In the genomic region with DNA sequence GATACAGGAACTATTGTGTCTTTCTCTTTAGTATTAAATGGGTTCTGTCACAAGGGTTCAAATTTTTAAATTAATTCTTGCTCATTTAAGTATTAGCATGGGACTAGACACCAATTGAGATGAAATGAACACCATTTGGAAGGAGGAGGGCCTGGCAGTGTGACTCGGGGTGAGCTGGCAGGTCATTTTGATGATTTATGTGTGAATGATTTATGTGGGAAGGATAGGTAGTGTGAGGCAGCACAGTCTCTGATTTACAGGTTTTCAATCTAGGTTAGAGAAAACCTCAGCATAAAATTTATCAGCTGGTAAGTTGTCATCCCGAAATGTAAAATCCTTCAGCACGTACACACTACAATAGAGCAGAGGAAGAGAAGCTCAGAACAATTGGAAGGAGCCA, we compare ENCODE assay signal across 25 mouse cellular contexts.
"Had no signal": no experiment of that assay in that cellular context is flagged by ENCODE, and none has a peak within 500 bp of the region (broad histone marks: within the 10 kb centered on the region; RNA-seq: fewer than 3 reads in every experiment).

No protein-coding gene starts in this region.

- H3K4me1 ChIP-seq: hindbrain, embryonic 10.5 days; hindbrain, embryonic 12.5 days; intestine, embryonic 15.5 days; limb, embryonic 13.5 days; limb, embryonic 15.5 days had no signal

- H3K9me3 ChIP-seq: heart, embryonic 10.5 days; heart, embryonic 12.5 days; hindbrain, embryonic 10.5 days; hindbrain, embryonic 12.5 days; intestine, embryonic 15.5 days; limb, embryonic 13.5 days; limb, embryonic 15.5 days had no signal

- H3K4me2 ChIP-seq: heart, embryonic 12.5 days; hindbrain, embryonic 12.5 days; hindbrain, embryonic 14.5 days; intestine, embryonic 15.5 days; limb, embryonic 13.5 days; limb, embryonic 15.5 days had no signal

- H3K27me3 ChIP-seq: heart, embryonic 12.5 days; hindbrain, embryonic 12.5 days; intestine, embryonic 15.5 days; limb, embryonic 13.5 days; limb, embryonic 15.5 days had no signal

- H3K9ac ChIP-seq: heart, embryonic 12.5 days; hindbrain, embryonic 12.5 days; hindbrain, embryonic 14.5 days; intestine, embryonic 15.5 days; limb, embryonic 13.5 days; limb, embryonic 15.5 days had no signal

- H3K4me3 ChIP-seq: gastrocnemius, adult 2 months; heart, embryonic 10.5 days; heart, embryonic 12.5 days; hindbrain, embryonic 10.5 days; hindbrain, embryonic 12.5 days; intestine, embryonic 15.5 days; limb, embryonic 13.5 days; limb, embryonic 15.5 days had no signal

- H3K36me3 ChIP-seq: heart, embryonic 10.5 days; heart, embryonic 12.5 days; hindbrain, embryonic 10.5 days; hindbrain, embryonic 12.5 days; intestine, embryonic 15.5 days; limb, embryonic 13.5 days; limb, embryonic 15.5 days had no signal

- ATAC-seq: hindbrain, embryonic 16.5 days; inflammation-experienced regulatory T-cells, adult 6 months; intestine, embryonic 15.5 days; intestine, postnatal 0 days had no signal

- DNase-seq: gastrocnemius, adult 2 months; gastrocnemius, postnatal 10 days; gastrocnemius, postnatal 25 days; heart, adult 18-20 months; heart, postnatal 10 days; heart, postnatal 4 days; kidney, adult 18-20 months; kidney, adult 8-10 months; kidney, postnatal 10 days; kidney, postnatal 25 days; kidney, postnatal 4 days; layer of hippocampus, adult 9-11 months; layer of hippocampus, postnatal 36 days; left cerebral cortex, postnatal 4 days had no signal

- H3K27ac ChIP-seq: gastrocnemius, adult 2 months; heart, embryonic 10.5 days; hindbrain, embryonic 10.5 days; hindbrain, embryonic 12.5 days; hindbrain, embryonic 14.5 days; intestine, embryonic 15.5 days; limb, embryonic 13.5 days; limb, embryonic 15.5 days had no signal
